Mouse (Mus musculus) CD4-positive, CD25-positive, alpha-beta regulatory T cell, adult 9 weeks (primary cell): ENCODE data around the gene Abca3. TPM values are rescaled to one million over a fixed set of nuclear protein-coding genes. Genes with fewer than 3 reads are reported as not detected.

Experiments used
- polyA plus RNA-seq: library from polyadenylated mRNA; unstranded; fragments of 100-300 nt; shearing (Covaris generic); gene quantifications from one replicate; pipeline ENCODE4 v1.2.1, GENCODE M21; 2017

Gene Abca3
- polyA plus RNA-seq: 41.1 TPM

GRCm38 (mm10) chr17:24351760-24352357, at the start of gene Abca3:
TSS of gene Abca3 (plus strand) at chr17:24351950.

GRCm38 (mm10) chr17:24350926-24351759, 607 bp upstream of the Abca3 start, which contains the start of gene Abca17:
TSS of gene Abca17 (minus strand) at chr17:24351068.

GRCm38 (mm10) chr17:24414230-24414976, 62.7 kb downstream of the Abca3 start, which contains the start of gene Rnps1:
TSS of gene Rnps1 (plus strand) at chr17:24414565.

GRCm38 (mm10) chr17:24426471-24427169, 74.9 kb downstream of the Abca3 start, which contains the start of gene Eci1:
TSS of gene Eci1 (plus strand) at chr17:24426641.

GRCm38 (mm10) chr17:24442632-24443155, 90.9 kb downstream of the Abca3 start, which contains the start of gene Dnase1l2:
TSS of gene Dnase1l2 (minus strand) at chr17:24443105.

Other genes starting within 250 kb of the Abca3 start
- gene Pdpk1, start 201.0 kb upstream of the Abca3 start, polyA plus RNA-seq: 51.6 TPM
- gene Amdhd2, start 188.2 kb upstream of the Abca3 start, polyA plus RNA-seq: 40.0 TPM
- gene Atp6v0c, start 182.2 kb upstream of the Abca3 start, polyA plus RNA-seq: 381 TPM
- 0.71 TPM for gene Tbc1d24, start 146.4 kb upstream of the Abca3 start, polyA plus RNA-seq
- not detected for gene Ntn3, start 142.4 kb upstream of the Abca3 start, polyA plus RNA-seq
- gene Tedc2, start 131.1 kb upstream of the Abca3 start, polyA plus RNA-seq: 7.7 TPM
- 3.4 TPM for gene Ccnf, start 100.5 kb upstream of the Abca3 start, polyA plus RNA-seq
- 0.21 TPM for gene Abca17, start 882 bp upstream of the Abca3 start, polyA plus RNA-seq
- gene Rnps1, start 62.6 kb downstream of the Abca3 start, polyA plus RNA-seq: 205 TPM
- gene Eci1, start 74.7 kb downstream of the Abca3 start, polyA plus RNA-seq: 78.7 TPM
- gene Dnase1l2, start 91.2 kb downstream of the Abca3 start, polyA plus RNA-seq: 4.9 TPM
- 58.6 TPM for gene E4f1, start 118.4 kb downstream of the Abca3 start, polyA plus RNA-seq
- gene Pgp, start 118.4 kb downstream of the Abca3 start, polyA plus RNA-seq: 2.4 TPM
- not detected for gene Bricd5, start 121.9 kb downstream of the Abca3 start, polyA plus RNA-seq
- gene Mlst8, start 127.1 kb downstream of the Abca3 start, polyA plus RNA-seq: 30.8 TPM
- gene Caskin1, start 136.7 kb downstream of the Abca3 start, polyA plus RNA-seq: 0.15 TPM
- 110 TPM for gene Traf7, start 176.0 kb downstream of the Abca3 start, polyA plus RNA-seq
- 5.0 TPM for gene Rab26, start 182.3 kb downstream of the Abca3 start, polyA plus RNA-seq
- 18.9 TPM for gene Pkd1, start 197.9 kb downstream of the Abca3 start, polyA plus RNA-seq